Comparison of ENCODE assay signal across 7 mouse cellular contexts in the genomic region with DNA sequence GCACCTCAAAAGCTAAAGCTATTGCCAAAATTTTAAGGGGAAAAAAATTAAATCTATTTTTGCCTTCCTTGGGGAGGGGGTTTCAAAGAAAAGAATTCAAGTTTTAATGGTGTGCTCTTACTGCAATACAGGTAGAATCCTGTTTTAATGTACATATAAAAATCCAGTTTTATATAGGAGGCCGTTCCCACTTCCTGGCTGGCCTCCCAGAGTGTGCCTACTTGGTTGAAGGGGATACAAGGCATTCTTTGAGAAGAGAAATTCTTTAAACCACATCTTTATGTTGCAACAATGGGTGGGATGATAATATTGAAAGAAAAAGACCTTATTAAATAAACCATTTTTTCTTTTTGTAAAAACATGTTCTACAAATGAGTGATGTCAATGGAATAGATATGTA. TPM values are rescaled to one million over a fixed set of nuclear protein-coding genes. Genes with fewer than 3 reads are reported as not detected.
DNase-seq lines count a peak whose midpoint lies in the region; ATAC-seq and TF ChIP-seq lines count a peak whose summit lies in the region.

No protein-coding gene starts in this region.

- DNase-seq in liver, adult 2 months (ENCODE audit: extremely low read depth, low read depth, low spot score), result no peak
- DNase-seq in liver, result no peak
- no peak for DNase-seq in left cerebral cortex, adult 11 months (ENCODE audit: low spot score)
- no peak for DNase-seq in cerebellum, postnatal 4 days (ENCODE audit: low spot score in 2 of 2)

- peak overlapping the region; percentile 86 for H3K4me2 ChIP-seq in intestine, postnatal 0 days (replicated peaks; ENCODE audit: low read depth)
- peak overlapping the region; percentile 86 for H3K4me2 ChIP-seq in neural tube, embryonic 15.5 days

- peaks cover 7% of the 10 kb centered on the region; the same call in 1 of the 2 replicates for H3K79me2 ChIP-seq in liver, adult 2 months (ENCODE audit: control insufficient read depth, insufficient read depth, low read length)

- peaks cover 12% of the 10 kb centered on the region for H3K4me1 ChIP-seq in liver, adult 2 months (ENCODE audit: control insufficient read depth, insufficient read depth, low read length)
- peaks cover 11% of the 10 kb centered on the region for H3K4me1 ChIP-seq in embryonic fibroblast, embryonic 13.5 days (ENCODE audit: control insufficient read depth, insufficient read depth, low read length)
- H3K4me1 ChIP-seq in intestine, postnatal 0 days (replicated peaks; ENCODE audit: control insufficient read depth, insufficient read depth, low read length), result no peaks in the 10 kb centered on the region
- H3K4me1 ChIP-seq in neural tube, embryonic 15.5 days, result peaks cover 6% of the 10 kb centered on the region

- H3K36me3 ChIP-seq in liver, adult 2 months (ENCODE audit: control insufficient read depth, insufficient read depth, low read length), result no peaks in the 10 kb centered on the region
- H3K36me3 ChIP-seq in intestine, postnatal 0 days (ENCODE audit: control insufficient read depth, insufficient read depth), result no peaks in the 10 kb centered on the region
- H3K36me3 ChIP-seq in neural tube, embryonic 15.5 days, result no peaks in the 10 kb centered on the region

- no peak overlapping the region; the same call in 1 of the 2 replicates for H3K27ac ChIP-seq in liver, adult 2 months (replicated peaks; ENCODE audit: insufficient read depth, low read depth, low read length)
- peak overlapping the region; percentile 86 for H3K27ac ChIP-seq in embryonic fibroblast, embryonic 13.5 days (ENCODE audit: insufficient read depth, low read length)
- H3K27ac ChIP-seq in intestine, postnatal 0 days (ENCODE audit: low read depth, low read length), result no peak overlapping the region
- H3K27ac ChIP-seq in neural tube, embryonic 15.5 days (replicated peaks), result no peak overlapping the region

- no peak for ATAC-seq in intestine, postnatal 0 days
- ATAC-seq in neural tube, embryonic 15.5 days (ENCODE audit: low FRiP score), result no peak

- H3K27me3 ChIP-seq in liver, adult 2 months (ENCODE audit: control insufficient read depth, insufficient read depth, low read length), result no peaks in the 10 kb centered on the region
- no peaks in the 10 kb centered on the region for H3K27me3 ChIP-seq in intestine, postnatal 0 days (replicated peaks; ENCODE audit: control insufficient read depth, insufficient read depth, low read length)
- no peaks in the 10 kb centered on the region for H3K27me3 ChIP-seq in neural tube, embryonic 15.5 days (replicated peaks)

- 40% methylated on average over 1 of the region's 1 CpGs for WGBS in liver, adult 2 months
- 54% methylated on average over 1 of the region's 1 CpGs for WGBS in intestine, postnatal 0 days
- 48% methylated on average over 1 of the region's 1 CpGs for WGBS in neural tube, embryonic 15.5 days

- no peak for TF ChIP-seq POLR2A in liver, adult 2 months (IDR thresholded peaks at IDR 0.05; ENCODE audit: extremely low read depth, insufficient read depth, low read length)
- no peak for TF ChIP-seq POLR2A in embryonic fibroblast, embryonic 13.5 days (IDR thresholded peaks at IDR 0.05; ENCODE audit: low read depth, low read length)

- no peak for TF ChIP-seq CTCF in liver, adult 2 months (IDR thresholded peaks at IDR 0.05; ENCODE audit: low read depth, low read length)
- TF ChIP-seq CTCF in embryonic fibroblast, embryonic 13.5 days (IDR thresholded peaks at IDR 0.05; ENCODE audit: borderline replicate concordance, insufficient read depth, low read length), result no peak
- no peak for TF ChIP-seq CTCF in intestine, postnatal 0 days (IDR thresholded peaks at IDR 0.05; ENCODE audit: low read depth)

- H3K9me3 ChIP-seq in intestine, postnatal 0 days (ENCODE audit: control insufficient read depth), result no peaks in the 10 kb centered on the region
- H3K9me3 ChIP-seq in neural tube, embryonic 15.5 days (replicated peaks), result no peaks in the 10 kb centered on the region

- peak overlapping the region; percentile 96; the same call in 1 of the 2 replicates for H3K4me3 ChIP-seq in liver, adult 2 months (ENCODE audit: insufficient read depth, low read depth, low read length)
- no peak overlapping the region for H3K4me3 ChIP-seq in embryonic fibroblast, embryonic 13.5 days (ENCODE audit: insufficient read depth, low read length)
- no peak overlapping the region for H3K4me3 ChIP-seq in intestine, postnatal 0 days (ENCODE audit: low read depth, low read length)
- H3K4me3 ChIP-seq in neural tube, embryonic 15.5 days (replicated peaks), result peak overlapping the region; percentile 80

- no peak overlapping the region for H3K9ac ChIP-seq in liver, adult 2 months (ENCODE audit: low read depth, low read length)
- H3K9ac ChIP-seq in intestine, postnatal 0 days (ENCODE audit: low read depth, low read length), result no peak overlapping the region
- no peak overlapping the region for H3K9ac ChIP-seq in neural tube, embryonic 15.5 days (replicated peaks)

RNA-seq across cellular contexts. Expression of a gene that starts 0.6 kb away (rescaled TPM):
- 40.7 and 50.5 TPM in 2 replicates for total RNA-seq in liver, adult 2 months (2014; rRNA removed)
- 12.8 and 20.9 TPM in 2 replicates for polyA plus RNA-seq in liver, adult 2 months (2012; rRNA removed)
- 55.1 and 75.8 TPM in 2 replicates for polyA plus RNA-seq in embryonic fibroblast, embryonic 13.5 days (2011; ENCODE audit: insufficient read length, low read depth, missing spikeins)
- 10.3 and 11.2 TPM in 2 replicates for polyA plus RNA-seq in intestine, postnatal 0 days (2015; fragmentation: Nextera tagmentation; extraction: Ambion mirVana)
- polyA plus RNA-seq in neural tube, embryonic 15.5 days (2015; fragmentation: Nextera tagmentation; extraction: Ambion mirVana), result 9.3 and 10.2 TPM in 2 replicates

Comparison
In these comparisons a context has a peak if more than half of its experiments do, and no peak if none do; other contexts are left out.
1. H3K4me3 ChIP-seq: peak in liver, adult 2 months (single experiment) and neural tube, embryonic 15.5 days (single experiment); none in embryonic fibroblast, embryonic 13.5 days (single experiment) and intestine, postnatal 0 days (single experiment).